Mouse (Mus musculus) spleen, postnatal 4 days (tissue): ENCODE data around the gene Rpl27a.

Experiments
- DNase-seq, 2 experiments: peaks; one replicate each; pipeline ENCODE4 v3.0.0; 2022; ENCODE audit warnings: low spot score in 2 of 2

Rpl27a gene

GRCm38 (mm10) chr7:109518838-109519696 is at the start of gene Rpl27a:
Gene Rpl27a (plus strand): TSS chr7:109519147.
- DNase-seq, result peak; percentile 99

DNA sequence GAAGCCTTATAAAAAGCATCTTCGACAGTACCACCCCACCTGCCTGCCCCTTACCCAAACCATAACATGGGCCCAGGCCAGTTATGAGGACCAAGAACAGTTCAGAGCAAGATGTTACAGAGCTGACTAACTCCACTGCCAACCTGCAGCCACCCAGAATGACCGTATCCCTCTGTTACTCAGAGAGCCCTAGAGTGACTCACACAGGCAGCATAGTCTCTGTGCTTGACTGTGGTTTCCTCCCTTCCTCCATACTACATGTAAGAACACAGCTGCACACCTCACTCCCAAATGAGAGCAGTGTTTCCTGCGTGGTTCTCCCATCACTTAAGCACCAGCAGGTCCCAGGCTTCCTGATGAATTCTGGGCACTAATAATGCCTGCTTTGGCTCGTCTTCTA is 48.2 kb upstream of the Rpl27a start:
- no peak for DNase-seq

GRCm38 (mm10) chr7:109477926-109478325 is 41.0 kb upstream of the Rpl27a start:
- DNase-seq, result no peak

DNA sequence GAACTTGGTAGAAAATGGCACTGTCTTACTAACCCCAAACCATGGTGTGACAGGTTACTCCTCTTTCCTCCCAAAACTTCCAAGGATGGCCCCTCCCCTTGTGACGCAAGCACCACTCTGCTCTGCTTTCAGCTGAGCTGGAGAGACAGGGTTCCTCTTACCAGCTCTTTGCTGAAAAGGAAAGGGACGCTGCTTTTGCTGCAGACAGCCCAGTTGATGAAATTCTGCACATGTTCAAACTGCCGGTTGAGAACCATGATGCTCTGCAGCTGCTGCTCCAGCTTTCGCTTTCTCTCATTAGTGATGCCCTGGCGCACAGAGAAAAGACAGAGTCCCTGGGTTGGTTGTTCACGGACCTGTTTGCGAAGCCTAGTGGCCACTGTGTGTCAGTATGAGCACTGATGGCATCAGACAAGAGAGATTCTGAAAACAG is 38.2 kb upstream of the Rpl27a start:
- no peak for DNase-seq

DNA sequence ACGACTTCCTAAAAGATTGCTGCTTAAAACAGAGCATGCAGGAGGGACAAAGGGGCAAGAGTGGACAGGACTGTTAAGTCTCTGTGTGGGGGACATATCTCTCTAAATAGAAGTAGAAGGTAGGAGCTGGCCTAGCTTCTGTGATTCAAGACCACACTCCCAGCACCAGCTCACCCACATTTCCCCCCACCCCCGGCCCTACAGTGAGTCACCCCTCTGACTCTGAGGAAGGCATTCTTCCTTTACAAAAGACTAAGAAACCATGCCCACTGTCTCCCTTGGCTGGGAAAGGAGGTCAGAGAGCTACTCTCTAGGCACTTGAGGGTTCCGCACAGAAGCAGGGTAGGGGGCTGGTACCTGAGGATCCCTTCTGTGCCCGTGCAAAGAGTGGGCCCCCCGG is 34.7 kb upstream of the Rpl27a start:
- DNase-seq, result no peak

DNA sequence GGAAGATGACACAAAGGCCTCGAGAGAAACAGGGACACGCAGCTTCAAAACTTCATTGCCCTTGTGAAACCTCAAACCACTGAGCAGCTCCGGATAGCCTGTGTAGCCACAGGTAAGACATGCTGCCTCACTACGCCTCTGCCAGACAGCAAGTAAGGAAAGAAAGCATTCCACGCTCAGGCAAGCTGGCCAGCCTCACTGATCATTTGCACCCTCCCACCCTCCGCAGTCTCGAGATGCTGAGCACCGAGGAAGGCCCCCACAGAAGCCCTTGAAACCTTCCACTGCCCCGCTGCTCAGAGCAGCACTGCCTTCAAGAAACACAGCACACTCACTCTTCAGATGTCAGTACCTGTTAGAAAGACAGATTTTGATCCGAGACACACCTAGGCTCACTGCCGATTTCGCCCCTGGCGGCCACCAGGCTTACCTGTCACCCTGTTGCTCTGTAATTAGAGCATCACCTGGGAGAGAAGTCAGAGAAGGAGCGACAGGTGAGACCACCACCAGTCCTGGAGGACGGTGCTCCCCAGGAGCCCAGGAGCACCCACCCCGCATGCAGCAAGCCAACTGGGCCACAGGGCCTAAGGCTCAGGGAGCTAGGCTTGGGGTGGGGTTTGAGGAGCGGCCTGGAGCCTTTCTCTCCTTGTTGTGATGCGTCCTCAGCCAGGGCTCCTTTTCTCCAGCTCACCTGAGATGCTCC is 26.2 kb upstream of the Rpl27a start:
- no peak for DNase-seq

GRCm38 (mm10) chr7:109493319-109494316 is 25.3 kb upstream of the Rpl27a start:
- no peak for DNase-seq

- DNase-seq, result no peak
These were observed 21.4 kb upstream of the Rpl27a start for GRCm38 (mm10) chr7:109497507-109497906.

DNA sequence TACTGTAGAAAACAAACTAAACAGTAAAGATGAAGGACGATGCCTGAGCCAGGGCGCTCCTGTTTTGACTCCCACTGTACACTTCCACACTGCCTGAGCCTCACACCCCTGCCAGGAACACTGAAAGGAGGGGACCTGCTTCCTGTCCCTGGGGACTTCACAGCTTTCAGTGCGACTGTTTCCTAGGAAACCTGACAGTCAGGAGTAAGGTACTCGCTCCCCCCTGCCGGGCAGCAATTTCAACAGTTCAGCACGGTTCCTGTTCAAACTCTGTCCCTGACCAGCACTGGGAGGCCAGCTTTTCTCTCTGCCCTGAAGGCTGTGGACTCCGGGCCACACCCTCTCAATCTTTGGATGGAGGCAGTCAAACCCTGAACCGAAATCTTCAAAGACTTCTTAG is 11.8 kb upstream of the Rpl27a start:
- DNase-seq, result no peak

DNA sequence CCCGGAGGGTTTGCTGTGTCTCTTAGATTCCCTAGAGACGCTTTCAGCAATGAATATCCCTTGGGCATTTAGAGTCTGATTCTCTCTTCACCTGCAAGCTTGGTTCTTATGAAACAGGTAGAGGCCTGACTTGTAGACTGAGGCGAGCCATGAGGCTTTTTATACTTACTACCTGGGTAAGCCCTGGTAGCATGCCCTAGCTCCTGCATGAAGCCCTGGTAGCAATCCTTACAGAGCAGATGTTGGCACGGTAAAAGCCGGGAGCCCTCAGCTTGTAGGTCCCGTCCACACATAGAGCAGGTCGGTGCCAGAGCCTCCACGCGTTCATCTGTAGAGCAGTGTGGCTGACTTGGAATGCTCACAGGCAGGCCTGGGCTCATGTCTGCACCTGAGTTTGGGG is 11.4 kb upstream of the Rpl27a start:
- no peak for DNase-seq

GRCm38 (mm10) chr7:109508034-109508433 is 10.9 kb upstream of the Rpl27a start, which contains the start of gene Trim66:
Gene Trim66 (minus strand): TSS chr7:109508134.
- no peak for DNase-seq

DNA sequence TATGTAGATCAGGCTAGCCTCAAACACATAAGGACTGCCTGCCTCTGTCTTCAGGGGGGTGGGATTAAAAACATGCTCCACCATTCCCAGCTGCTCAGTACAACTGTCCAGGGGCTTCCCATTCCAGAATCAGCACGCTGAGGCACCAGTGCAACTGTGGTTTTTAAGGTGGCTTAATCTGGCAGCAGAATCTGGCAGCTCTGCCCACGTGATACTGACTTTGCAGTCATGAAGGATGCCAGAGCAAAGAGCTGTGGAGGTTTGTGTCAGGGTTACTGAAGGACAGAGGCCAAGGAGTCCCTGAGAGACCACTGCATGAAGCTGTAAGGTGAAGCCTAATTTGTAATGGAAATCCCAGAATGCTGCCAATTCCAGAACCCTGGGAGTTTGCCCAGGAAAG is 8.1 kb upstream of the Rpl27a start:
- no peak for DNase-seq

DNA sequence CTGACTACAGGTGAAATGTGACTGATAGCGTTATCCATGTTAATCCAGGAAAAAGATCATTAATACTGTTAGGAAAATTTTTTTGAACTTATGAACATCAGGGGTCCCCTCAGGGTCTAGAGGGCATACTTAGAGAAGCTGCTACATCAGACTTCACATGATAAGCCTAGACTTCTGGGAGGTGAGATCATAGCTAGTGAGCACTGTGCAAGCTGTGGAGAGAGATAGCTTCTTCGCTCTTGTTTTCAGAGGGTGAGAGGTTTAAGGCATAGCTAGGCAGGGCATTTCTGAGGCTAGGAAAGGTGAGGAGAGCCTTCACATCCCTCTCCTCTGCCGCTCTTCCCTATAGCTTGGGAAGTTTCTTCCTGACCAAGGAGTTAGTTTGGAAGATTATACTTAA is 7.1 kb upstream of the Rpl27a start:
- no peak for DNase-seq

DNA sequence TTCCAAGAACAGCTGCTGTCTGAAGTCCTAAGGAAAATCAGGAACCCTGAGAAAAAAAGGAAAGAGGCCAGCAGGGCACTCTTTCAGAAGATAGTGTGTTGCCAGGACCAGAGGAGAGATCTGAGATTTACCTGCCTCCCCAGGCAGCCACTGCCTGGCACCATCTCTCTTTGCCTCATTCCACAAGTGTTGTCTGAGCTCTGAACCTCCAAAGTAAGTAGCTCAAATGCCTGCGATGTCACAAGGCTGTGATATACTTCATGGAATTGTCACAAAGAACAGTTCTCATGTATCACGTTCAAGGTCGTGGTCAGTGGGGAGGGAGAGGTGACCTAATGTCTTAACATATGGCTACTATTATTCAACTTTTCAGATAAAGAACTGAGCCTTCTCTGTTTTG is 2.4 kb upstream of the Rpl27a start:
- peak in 1 of 2 experiments; percentile 55 for DNase-seq

- DNase-seq, result peak in 1 of 2 experiments; percentile 55
These were observed 788 bp upstream of the Rpl27a start for GRCm38 (mm10) chr7:109518036-109518681.

DNA sequence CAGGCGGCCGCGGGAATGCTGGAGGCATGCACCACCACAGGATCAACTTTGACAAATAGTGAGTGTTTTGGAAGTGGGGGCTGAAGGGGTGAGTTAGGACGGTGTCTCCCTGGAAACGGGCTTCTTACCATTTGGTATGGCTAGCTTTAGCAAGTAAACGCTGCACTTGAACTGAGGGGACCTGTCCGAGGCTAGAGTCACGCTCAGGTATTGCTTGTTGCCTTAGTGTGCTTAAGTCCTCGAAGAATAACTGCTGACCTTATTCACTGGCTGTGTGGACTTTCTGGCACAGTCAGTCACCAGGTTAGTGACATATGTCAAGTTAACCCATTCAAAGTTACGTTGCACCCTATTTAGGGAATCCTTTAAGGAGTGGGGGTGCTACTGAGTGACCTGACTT is 989 bp downstream of the Rpl27a start:
- DNase-seq, result no peak

GRCm38 (mm10) chr7:109522084-109522483 is 3.1 kb downstream of the Rpl27a start:
- DNase-seq, result no peak

GRCm38 (mm10) chr7:109523304-109523703 is 4.4 kb downstream of the Rpl27a start:
- no peak for DNase-seq

- DNase-seq, result no peak
These were observed 4.9 kb downstream of the Rpl27a start for GRCm38 (mm10) chr7:109523741-109524441.

GRCm38 (mm10) chr7:109524442-109524744 is 5.4 kb downstream of the Rpl27a start:
- DNase-seq, result no peak

DNA sequence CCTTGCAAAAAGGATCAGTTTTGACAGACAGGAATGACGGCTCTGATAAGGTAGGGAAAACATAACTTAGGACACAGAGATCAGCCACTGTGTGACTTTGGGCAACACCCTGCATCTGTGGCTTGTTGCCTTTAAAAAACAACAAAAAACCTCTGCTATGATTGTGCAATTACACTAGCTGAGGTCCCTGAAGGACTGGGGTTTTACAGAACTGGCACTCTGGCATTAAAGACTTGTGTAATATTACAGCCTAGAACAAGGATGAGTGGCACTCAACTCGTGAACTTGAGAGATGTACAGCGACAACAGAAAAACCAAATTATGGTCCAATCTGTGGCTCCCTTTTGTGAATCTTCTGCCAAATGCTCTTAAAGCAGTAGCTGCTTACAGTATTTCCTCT is 5.8 kb downstream of the Rpl27a start:
- no peak for DNase-seq
